Mouse (Mus musculus): ENCODE measurements at regions not wholly inside any gene's neighbourhood (a gene's known extent, or its start where the extent isn't known, plus 50 kb on each side); places are given as distances from the start of the nearest gene placed in this dataset.

DNA sequence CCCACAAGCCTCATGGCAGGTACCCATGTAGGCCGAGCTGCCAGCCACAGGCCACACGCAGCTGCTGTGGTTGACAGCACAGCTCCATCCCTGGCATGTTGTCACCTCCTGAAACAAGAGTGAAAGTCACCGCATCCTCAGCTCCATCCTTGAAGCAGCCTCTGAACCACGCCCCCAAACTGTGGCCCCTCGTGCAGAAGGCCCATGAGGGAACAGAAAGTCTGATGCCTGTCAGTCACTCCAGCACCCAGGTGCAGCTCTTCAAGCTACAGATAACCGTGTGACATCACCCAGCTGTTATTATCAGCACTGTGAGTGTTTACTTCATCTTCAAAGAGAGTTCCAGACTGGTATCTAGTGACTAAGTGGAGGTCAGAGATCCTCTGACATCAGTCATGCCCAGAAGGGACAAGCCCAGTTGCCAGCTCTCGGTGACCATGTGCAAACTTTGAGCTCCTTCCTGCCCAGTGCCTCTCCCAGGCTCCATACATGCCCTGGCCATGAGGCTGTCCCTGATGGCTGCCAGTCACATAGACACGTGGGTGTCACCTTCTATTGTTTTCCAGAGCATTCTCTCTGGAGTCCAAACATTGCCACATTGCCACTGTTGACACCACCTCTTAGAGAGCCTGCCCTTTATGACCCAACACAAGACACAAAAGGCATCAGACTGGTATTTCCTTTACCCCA lies 97.8 kb downstream of the Tomm20 start:
- no peak for TF ChIP-seq EP300 (IDR thresholded peaks at IDR 0.05; ENCODE audit: insufficient read depth, low read depth, low read length)
- no peak for TF ChIP-seq CTCF (IDR thresholded peaks at IDR 0.05)
- no peak for TF ChIP-seq POLR2A (IDR thresholded peaks at IDR 0.05; ENCODE audit: insufficient read depth, low read depth, low read length)

Measured in heart, adult 2 months (tissue).